Mouse (Mus musculus) hindbrain, embryonic 15.5 days (tissue): ENCODE data around the gene Mrgbp. TPM values are rescaled to one million over a fixed set of nuclear protein-coding genes. Genes with fewer than 3 reads are reported as not detected.
A peak's percentile ranks its signal among the peaks of the same experiment; 100 is the strongest.

ENCODE experiments used
- ATAC-seq: fragments of 200-750 bp; cut with Nextera tagmentation; 2 replicates; pipeline ENCODE4 v1.8.0; 2017; ENCODE audit warnings: low read depth, moderate number of reproducible peaks, moderate TSS enrichment; ENCODE audit not compliant: low FRiP score
- H3K27ac ChIP-seq: fragments of 300-500 bp; sonication (generic); replicated peaks from 2 replicates; pipeline ENCODE4 v1.5.1; 2015; ENCODE audit warnings: mild to moderate bottlenecking, inconsistent platforms
- H3K27me3 ChIP-seq: fragments of 300-500 bp; sonication (generic); 2 replicates; pipeline ENCODE4 v1.6.1; 2015; ENCODE audit warnings: control low read depth, inconsistent platforms
- H3K36me3 ChIP-seq: fragments of 300-500 bp; sonication (generic); 2 replicates; pipeline ENCODE4 v1.6.1; 2015; ENCODE audit warnings: control low read depth, inconsistent platforms
- H3K4me1 ChIP-seq: fragments of 300-500 bp; sonication (generic); replicated peaks from 2 replicates; pipeline ENCODE4 v1.6.1; 2015; ENCODE audit warnings: control low read depth, inconsistent platforms
- H3K4me2 ChIP-seq: fragments of 300-500 bp; sonication (generic); 2 replicates; pipeline ENCODE4 v1.6.1; 2015; ENCODE audit warnings: moderate library complexity, mild to moderate bottlenecking, inconsistent platforms
- H3K4me3 ChIP-seq: fragments of 300-500 bp; sonication (generic); 2 replicates; pipeline ENCODE4 v1.5.1; 2015; ENCODE audit warnings: mild to moderate bottlenecking, inconsistent platforms
- H3K9ac ChIP-seq: fragments of 300-500 bp; sonication (generic); 2 replicates; pipeline ENCODE4 v1.6.1; 2015; ENCODE audit warnings: inconsistent platforms
- H3K9me3 ChIP-seq: fragments of 300-500 bp; sonication (generic); 2 replicates; pipeline ENCODE4 v1.6.1; 2016; ENCODE audit warnings: control low read depth, inconsistent platforms
- WGBS: fragments of 180-500 bp; shearing (Covaris S2); methylation state at CpG from one replicate; pipeline ENCODE4 v1.1.7; 2015; 5-methylcytosine and 5-hydroxymethylcytosine counted together
- polyA plus RNA-seq: library from polyadenylated mRNA; unstranded; fragments of >200 nt; fragmentation: Nextera tagmentation; extraction: Ambion mirVana; gene quantifications from 2 replicates; pipeline ENCODE4 v1.2.1, GENCODE M21; 2015

Gene Mrgbp
- polyA plus RNA-seq, 1 experiment from 2014 or later: 40.6 TPM

GRCm38 (mm10) chr2:180598157-180598705 lies 17.1 kb downstream of the Mrgbp start:
- Histone ChIP-seq H3K4me1 (peaks cover 32% of the 10 kb centered on the region), H3K36me3 (peaks cover 19% of the 10 kb centered on the region), H3K9me3 (no peaks in the 10 kb centered on the region), H3K4me3 (peak overlapping the region; percentile 35), H3K4me2 (peak overlapping the region; percentile 62), H3K27ac (peak overlapping the region; percentile 67), H3K9ac (peak overlapping the region; percentile 34), H3K27me3 (peaks cover 3% of the 10 kb centered on the region)
- ATAC-seq: peak; percentile 17; the same call in 1 of the 2 replicates
- WGBS: under 1% methylated on average over 40 of the region's 41 CpGs

DNA sequence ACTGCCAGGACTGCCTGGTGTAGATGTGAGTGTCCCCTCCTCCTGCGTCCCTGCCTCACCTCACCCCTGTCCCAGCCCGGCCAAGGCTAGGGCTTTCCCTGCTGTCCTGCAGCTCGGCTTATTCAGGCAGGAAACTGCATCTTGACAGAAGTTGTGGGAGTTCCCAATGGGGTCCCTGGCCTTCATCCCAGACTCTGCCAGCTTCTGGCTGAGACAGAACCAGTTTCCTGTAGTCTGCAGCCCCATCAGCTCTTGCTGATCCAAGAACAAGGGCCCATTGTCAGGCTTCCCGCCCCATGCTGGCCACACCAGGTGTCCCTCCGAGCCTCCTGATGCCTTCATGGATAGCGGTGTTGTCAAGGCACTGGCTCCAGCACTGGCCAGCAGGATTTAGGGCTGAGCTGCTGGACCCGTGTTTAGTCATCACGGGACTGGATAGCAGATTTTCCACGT lies 19.5 kb downstream of the Mrgbp start:
- no peaks in the 10 kb centered on the region for H3K9me3 ChIP-seq
- peaks cover 3% of the 10 kb centered on the region for H3K27me3 ChIP-seq
- no peak overlapping the region for H3K9ac ChIP-seq
- H3K4me1 ChIP-seq: peaks cover 32% of the 10 kb centered on the region
- H3K27ac ChIP-seq: peak overlapping the region; percentile 72
- no peak overlapping the region for H3K4me3 ChIP-seq
- H3K36me3 ChIP-seq: no peaks in the 10 kb centered on the region; the same call in 1 of the 2 replicates
- H3K4me2 ChIP-seq: no peak overlapping the region
- ATAC-seq: peak; percentile 78
- 10% methylated on average over 9 of the region's 9 CpGs for WGBS

DNA sequence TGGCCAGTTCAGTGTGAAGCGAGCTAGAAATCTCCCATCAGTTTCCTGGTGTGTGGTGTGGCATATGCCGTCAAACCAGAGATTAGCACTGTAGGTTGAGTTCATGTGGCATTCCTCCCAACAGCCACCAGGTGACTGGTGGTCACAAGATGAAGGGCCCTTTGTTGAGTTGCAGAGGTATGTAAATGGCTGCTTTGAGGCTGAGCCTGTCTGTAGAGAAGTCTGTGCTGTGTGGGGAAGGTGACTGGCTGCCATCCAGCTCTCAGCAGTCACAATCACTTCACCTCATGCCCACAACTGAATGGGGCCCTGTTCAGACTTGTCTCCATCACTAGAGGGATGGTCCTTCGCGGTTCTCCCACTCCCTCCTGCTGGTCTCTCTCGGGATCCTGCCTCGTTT lies 23.7 kb downstream of the Mrgbp start:
- Histone ChIP-seq H3K27me3 (no peaks in the 10 kb centered on the region), H3K36me3 (no peaks in the 10 kb centered on the region), H3K4me3 (no peak overlapping the region), H3K9me3 (no peaks in the 10 kb centered on the region), H3K4me2 (no peak overlapping the region), H3K9ac (no peak overlapping the region), H3K27ac (no peak overlapping the region), H3K4me1 (peaks cover 14% of the 10 kb centered on the region)
- WGBS: 49% methylated on average over 6 of the region's 6 CpGs
- no peak for ATAC-seq

DNA sequence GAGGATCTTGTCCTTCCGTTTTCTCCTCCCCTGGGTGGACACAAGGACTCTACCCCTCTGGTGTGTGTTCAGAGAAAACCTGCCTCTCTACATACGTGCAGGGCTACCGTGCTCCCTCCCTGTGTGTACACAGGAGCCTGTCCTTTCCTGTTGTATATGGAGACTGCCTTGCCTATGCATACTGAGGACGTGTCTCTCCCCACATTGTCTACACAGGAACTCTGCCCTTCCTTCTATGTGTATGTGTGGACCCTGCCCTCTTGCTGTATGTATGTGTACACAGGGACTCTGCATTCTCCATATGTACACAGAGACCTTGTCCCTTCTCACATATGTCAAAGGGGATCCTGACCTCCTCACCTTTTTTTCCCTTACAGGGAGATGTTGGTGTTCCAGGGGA lies 29.2 kb downstream of the Mrgbp start:
- Histone ChIP-seq H3K4me3 (no peak overlapping the region), H3K27me3 (no peaks in the 10 kb centered on the region), H3K9ac (no peak overlapping the region), H3K4me2 (no peak overlapping the region), H3K4me1 (no peaks in the 10 kb centered on the region), H3K9me3 (no peaks in the 10 kb centered on the region), H3K27ac (no peak overlapping the region), H3K36me3 (no peaks in the 10 kb centered on the region)
- ATAC-seq: no peak
- WGBS: 84% methylated on average over 4 of the region's 4 CpGs

DNA sequence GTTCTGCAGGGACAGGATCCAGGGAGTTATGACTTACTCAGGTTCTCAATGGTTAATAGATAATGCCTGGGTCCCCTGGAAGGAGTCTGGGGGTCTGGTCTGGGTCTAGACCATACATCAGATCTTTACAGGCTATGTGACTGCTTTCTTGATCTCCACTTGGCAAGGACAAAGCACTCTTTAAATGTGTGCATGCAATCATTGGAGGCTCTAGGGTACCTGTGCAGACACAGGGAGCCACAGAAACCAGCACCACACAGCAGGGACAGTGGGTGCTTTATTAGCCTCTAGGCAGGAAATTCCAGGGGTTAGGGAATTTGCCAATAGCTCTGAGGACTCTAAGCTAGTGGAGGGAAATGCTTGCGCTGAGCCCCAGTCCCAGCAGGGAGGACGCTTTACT lies 30.8 kb downstream of the Mrgbp start:
- no peak overlapping the region for H3K4me3 ChIP-seq
- H3K9me3 ChIP-seq: no peaks in the 10 kb centered on the region
- H3K4me1 ChIP-seq: no peaks in the 10 kb centered on the region
- no peaks in the 10 kb centered on the region for H3K36me3 ChIP-seq
- no peak overlapping the region for H3K4me2 ChIP-seq
- ATAC-seq: no peak
- no peak overlapping the region for H3K9ac ChIP-seq
- 80% methylated on average over 2 of the region's 2 CpGs for WGBS
- no peak overlapping the region for H3K27ac ChIP-seq
- H3K27me3 ChIP-seq: no peaks in the 10 kb centered on the region

Other genes starting within 250 kb of the Mrgbp start
- not detected in 2 replicates for gene Gata5, start 246.6 kb upstream of the Mrgbp start, polyA plus RNA-seq
- gene Slco4a1, start 125.1 kb upstream of the Mrgbp start, polyA plus RNA-seq: 1.9 and 2.2 TPM in 2 replicates
- 2.7 and 2.8 TPM in 2 replicates for gene Ntsr1, start 81.3 kb upstream of the Mrgbp start, polyA plus RNA-seq
- gene Ogfr, start 7.9 kb downstream of the Mrgbp start, polyA plus RNA-seq: 82.8 and 88.6 TPM in 2 replicates
- gene Col9a3, start 16.5 kb downstream of the Mrgbp start, polyA plus RNA-seq: 63.5 and 92.1 TPM in 2 replicates
- gene Tcfl5, start 61.4 kb downstream of the Mrgbp start, polyA plus RNA-seq: 0.87 and 0.96 TPM in 2 replicates
- gene Dido1, start 128.7 kb downstream of the Mrgbp start, polyA plus RNA-seq: 24.4 and 27.8 TPM in 2 replicates
- 51.6 and 54.9 TPM in 2 replicates for gene Gid8, start 128.8 kb downstream of the Mrgbp start, polyA plus RNA-seq
- gene Slc17a9, start 144.0 kb downstream of the Mrgbp start, polyA plus RNA-seq: 0.29 and 0.33 TPM in 2 replicates
- 0.73 and 5.2 TPM in 2 replicates for gene Bhlhe23, start 195.6 kb downstream of the Mrgbp start, polyA plus RNA-seq